Mouse (Mus musculus) midbrain, embryonic 16.5 days (tissue): Measurements from ENCODE around the gene Dhx9. TPM values are rescaled to one million over a fixed set of nuclear protein-coding genes. Genes with fewer than 3 reads are reported as not detected.
"Not testable (repeated sequence)": the region's sequence is repeated elsewhere in the genome, so short reads cannot be mapped to it uniquely, and the experiment has no call there.

Experiments
- ATAC-seq: fragments of 200-750 bp; cut with Nextera tagmentation; 2 replicates; pipeline ENCODE4 v1.8.0; 2017; ENCODE audit warnings: moderate TSS enrichment
- H3K27ac ChIP-seq: fragments of 300-500 bp; sonication (generic); 2 replicates; pipeline ENCODE4 v1.5.1; 2014; ENCODE audit warnings: mild to moderate bottlenecking, low read length, mixed read lengths
- H3K27me3 ChIP-seq: fragments of 300-500 bp; sonication (generic); 2 replicates; pipeline ENCODE4 v1.6.1; 2014; ENCODE audit warnings: low read depth, low read length, mixed read lengths; ENCODE audit not compliant: control insufficient read depth, insufficient read depth
- H3K36me3 ChIP-seq: fragments of 300-500 bp; sonication (generic); 2 replicates; pipeline ENCODE4 v1.6.1; 2014; ENCODE audit warnings: mild to moderate bottlenecking, low read length, moderate library complexity, mixed read lengths; ENCODE audit not compliant: control insufficient read depth, insufficient read depth
- H3K4me1 ChIP-seq: fragments of 300-500 bp; sonication (generic); 2 replicates; pipeline ENCODE4 v1.6.1; 2014; ENCODE audit warnings: mild to moderate bottlenecking, low read length, mixed read lengths; ENCODE audit not compliant: control insufficient read depth, insufficient read depth
- H3K4me2 ChIP-seq: fragments of 300-500 bp; sonication (generic); 2 replicates; pipeline ENCODE4 v1.6.1; 2014; ENCODE audit warnings: mild to moderate bottlenecking, low read length, mixed read lengths
- H3K4me3 ChIP-seq: fragments of 300-500 bp; sonication (generic); 2 replicates; pipeline ENCODE4 v1.5.1; 2014; ENCODE audit warnings: low read depth, mild to moderate bottlenecking, low read length, moderate library complexity, mixed read lengths
- H3K9ac ChIP-seq: fragments of 300-500 bp; sonication (generic); 2 replicates; pipeline ENCODE4 v1.6.1; 2014; ENCODE audit warnings: low read depth, low read length, mixed read lengths
- H3K9me3 ChIP-seq: fragments of 300-500 bp; sonication (generic); replicated peaks from 2 replicates; pipeline ENCODE4 v1.6.1; 2014; ENCODE audit warnings: mild to moderate bottlenecking, low read length, mixed read lengths; ENCODE audit not compliant: control insufficient read depth, poor library complexity, severe bottlenecking
- WGBS: fragments of 180-500 bp; shearing (Covaris S2); extraction: QIAGEN DNeasy Blood & Tissue Kit; methylation state at CpG from one replicate; pipeline ENCODE4 v1.1.7; 2014; 5-methylcytosine and 5-hydroxymethylcytosine counted together
- polyA plus RNA-seq: library from polyadenylated mRNA; unstranded; fragments of >200 nt; fragmentation: Nextera tagmentation; extraction: Ambion mirVana; gene quantifications from 2 replicates; pipeline ENCODE4 v1.2.1, GENCODE M21; 2015

The Dhx9 gene
- 22.1 and 29.5 TPM in 2 replicates for polyA plus RNA-seq

DNA sequence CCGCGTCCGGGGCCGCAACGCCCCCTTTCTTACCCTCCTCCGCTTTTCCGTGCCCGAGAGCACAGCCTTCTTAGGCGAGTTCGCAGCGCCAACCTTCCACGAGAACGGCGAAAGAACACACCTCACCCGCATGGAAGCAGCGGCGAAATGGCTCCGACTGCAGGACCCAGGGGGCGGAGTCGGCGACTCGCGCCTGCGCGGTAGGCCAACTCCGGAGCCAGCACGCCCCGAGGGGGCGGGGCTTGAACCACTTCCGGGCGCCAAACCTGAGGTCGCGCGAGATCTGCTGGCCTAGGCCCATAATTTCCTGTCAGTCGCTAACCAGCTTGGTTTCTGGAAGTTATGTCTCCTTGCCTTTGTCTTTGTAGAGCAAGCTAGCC lies at the start of gene Dhx9:
TSS of gene Dhx9 (minus strand) at position 161 of the 380 bp plus-strand sequence.
- Histone ChIP-seq H3K9ac (peak within 1 kb of the TSS; percentile 99), H3K4me2 (peak within 1 kb of the TSS; percentile 70), H3K36me3 (no peaks in the 10 kb centered on the region), H3K4me1 (peaks cover 23% of the 10 kb centered on the region), H3K9me3 (no peaks in the 10 kb centered on the region), H3K4me3 (peak within 1 kb of the TSS; percentile 99), H3K27ac (peak within 1 kb of the TSS; percentile 95), H3K27me3 (no peaks in the 10 kb centered on the region)
- WGBS: under 1% methylated on average over 35 of the region's 35 CpGs
- peak; percentile 92 for ATAC-seq

- peak; percentile 23; the same call in 1 of the 2 replicates for ATAC-seq
- Histone ChIP-seq H3K4me1 (peaks cover 15% of the 10 kb centered on the region), H3K36me3 (no peaks in the 10 kb centered on the region), H3K27me3 (no peaks in the 10 kb centered on the region), H3K4me3 (no peak overlapping the region), H3K9me3 (no peaks in the 10 kb centered on the region), H3K27ac (no peak overlapping the region; the same call in 1 of the 2 replicates), H3K9ac (no peak overlapping the region), H3K4me2 (no peak overlapping the region)
- 15% methylated on average over 9 of the region's 9 CpGs for WGBS
Observed at GRCm38 (mm10) chr1:153535611-153536010, 48.2 kb upstream of the Dhx9 start.

- H3K27ac ChIP-seq: peak overlapping the region; percentile 67
- not testable (repeated sequence) for H3K4me2 ChIP-seq, H3K9ac ChIP-seq, H3K27me3 ChIP-seq, ATAC-seq, H3K4me3 ChIP-seq, H3K9me3 ChIP-seq, H3K36me3 ChIP-seq
- WGBS: 97% methylated on average over 3 of the region's 3 CpGs
- peaks cover 12% of the 10 kb centered on the region for H3K4me1 ChIP-seq
Observed at GRCm38 (mm10) chr1:153532896-153533295, 45.4 kb upstream of the Dhx9 start.

- WGBS: 8% methylated on average over 12 of the region's 12 CpGs
- H3K27me3 ChIP-seq: no peaks in the 10 kb centered on the region
- peak; percentile 40; the same call in 1 of the 2 replicates for ATAC-seq
- H3K27ac ChIP-seq: peak overlapping the region; percentile 67
- peak overlapping the region; percentile 40 for H3K4me2 ChIP-seq
- H3K36me3 ChIP-seq: no peaks in the 10 kb centered on the region
- H3K9me3 ChIP-seq: no peaks in the 10 kb centered on the region
- no peak overlapping the region for H3K4me3 ChIP-seq
- 0 out of 2 replicates have a peak overlapping the region, but pooled peaks have one; percentile 43 for H3K9ac ChIP-seq
- peaks cover 12% of the 10 kb centered on the region for H3K4me1 ChIP-seq
Observed at GRCm38 (mm10) chr1:153532234-153532841, 44.9 kb upstream of the Dhx9 start.

DNA sequence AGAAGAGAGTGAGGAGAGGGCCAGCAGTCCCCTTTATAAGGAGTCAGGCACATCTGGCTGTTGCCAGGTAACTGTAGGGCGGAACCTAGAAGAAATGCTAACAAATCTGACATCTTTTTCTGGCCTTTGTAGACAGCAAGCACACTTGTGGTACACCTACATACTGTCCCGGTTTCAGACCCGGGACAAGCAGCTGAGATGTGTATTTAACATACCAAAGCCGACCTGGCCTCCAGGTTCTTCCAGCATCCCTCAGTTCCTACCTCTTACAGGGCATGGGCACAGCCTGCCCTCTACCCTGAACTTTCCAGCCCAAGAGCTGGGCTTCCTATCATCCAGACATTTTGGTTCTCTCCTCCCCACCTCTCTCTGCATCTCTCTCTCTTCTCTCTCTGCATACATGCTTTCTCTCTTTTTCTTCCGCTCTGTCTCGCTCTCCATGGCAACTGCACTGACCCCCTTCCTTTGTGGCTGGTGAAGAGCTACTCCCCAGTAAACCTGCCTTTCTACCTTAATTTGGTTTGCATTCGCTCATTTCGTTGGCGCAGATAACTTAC lies 44.3 kb upstream of the Dhx9 start:
- no peak overlapping the region for H3K9ac ChIP-seq
- H3K4me3 ChIP-seq: no peak overlapping the region
- WGBS: 12% methylated on average over 9 of the region's 9 CpGs
- no peaks in the 10 kb centered on the region for H3K9me3 ChIP-seq
- no peaks in the 10 kb centered on the region for H3K36me3 ChIP-seq
- peaks cover 12% of the 10 kb centered on the region for H3K4me1 ChIP-seq
- H3K27ac ChIP-seq: peak overlapping the region; percentile 67
- no peaks in the 10 kb centered on the region for H3K27me3 ChIP-seq
- ATAC-seq: peak; percentile 77
- H3K4me2 ChIP-seq: peak overlapping the region; percentile 40

DNA sequence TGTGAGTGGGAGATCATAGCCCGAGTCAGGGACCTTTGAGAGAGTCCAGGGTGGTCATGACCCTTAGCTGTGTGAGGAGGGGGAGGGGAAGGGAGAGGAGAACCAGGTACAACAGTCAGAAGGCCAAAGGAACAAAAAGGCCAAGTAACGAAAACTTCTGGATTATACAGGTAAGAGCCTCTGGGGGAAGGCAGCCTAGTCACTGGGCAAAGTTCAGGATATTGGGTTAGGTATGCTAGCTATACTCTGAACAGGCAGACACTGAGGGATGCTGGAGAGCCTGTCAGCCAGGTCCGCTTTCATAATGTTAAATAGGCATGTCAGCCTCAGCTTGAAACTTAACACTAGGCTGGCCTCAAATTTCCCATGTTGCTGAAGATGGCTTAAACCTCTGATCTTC lies 34.7 kb upstream of the Dhx9 start:
- H3K4me2 ChIP-seq: no peak overlapping the region
- WGBS: 69% methylated on average over 3 of the region's 3 CpGs

GRCm38 (mm10) chr1:153515368-153515767 lies 27.9 kb upstream of the Dhx9 start:
- Histone ChIP-seq H3K27ac (no peak overlapping the region), H3K36me3 (no peaks in the 10 kb centered on the region), H3K27me3 (no peaks in the 10 kb centered on the region), H3K4me3 (no peak overlapping the region), H3K9me3 (no peaks in the 10 kb centered on the region), H3K9ac (no peak overlapping the region), H3K4me1 (no peaks in the 10 kb centered on the region), H3K4me2 (no peak overlapping the region)
- ATAC-seq: no peak
- WGBS: 86% methylated on average over 12 of the region's 12 CpGs

More for the DNA sequence above, 34.7 kb upstream of the Dhx9 start:
- H3K9me3 ChIP-seq: no peaks in the 10 kb centered on the region
- H3K9ac ChIP-seq: no peak overlapping the region
- no peaks in the 10 kb centered on the region for H3K27me3 ChIP-seq
- H3K27ac ChIP-seq: no peak overlapping the region
- H3K36me3 ChIP-seq: no peaks in the 10 kb centered on the region
- no peak overlapping the region for H3K4me3 ChIP-seq
- no peaks in the 10 kb centered on the region for H3K4me1 ChIP-seq
- ATAC-seq: no peak

DNA sequence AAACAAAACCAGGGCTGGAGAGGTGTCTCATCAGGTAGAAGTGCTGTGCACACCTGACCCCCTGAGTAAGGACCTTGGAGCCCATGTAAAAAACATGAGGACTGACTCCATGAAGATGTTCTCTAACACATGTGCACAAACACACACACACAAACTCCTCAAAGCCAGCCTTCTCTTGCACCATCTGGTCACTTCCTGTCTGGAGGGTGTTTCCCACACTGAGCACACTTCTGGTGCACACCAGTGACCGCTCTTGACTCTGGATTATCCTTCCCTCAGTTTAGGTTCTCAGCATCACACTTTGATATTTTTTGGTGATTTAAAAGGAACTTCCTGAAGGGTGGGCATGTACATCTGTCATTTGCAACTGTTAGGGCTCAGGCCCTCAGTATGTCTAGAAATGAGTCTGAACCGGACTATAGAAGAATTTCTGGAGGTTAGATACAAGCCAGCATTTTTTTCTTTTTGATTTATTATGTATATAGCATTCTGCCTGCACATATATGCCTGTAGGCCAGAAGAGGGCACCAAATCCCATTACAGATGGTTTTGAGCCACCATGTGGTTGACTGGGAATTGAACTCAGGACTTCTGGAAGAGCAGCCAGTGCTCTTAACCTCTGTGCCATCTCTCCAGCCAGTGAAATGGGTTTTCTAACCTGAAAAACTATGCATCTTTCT lies 23.0 kb upstream of the Dhx9 start:
- H3K27ac ChIP-seq: no peak overlapping the region
- H3K27me3 ChIP-seq: no peaks in the 10 kb centered on the region
- WGBS: 63% methylated on average over 2 of the region's 2 CpGs
- no peaks in the 10 kb centered on the region for H3K9me3 ChIP-seq
- no peaks in the 10 kb centered on the region for H3K36me3 ChIP-seq
- H3K9ac ChIP-seq: no peak overlapping the region
- no peak overlapping the region for H3K4me2 ChIP-seq
- H3K4me3 ChIP-seq: no peak overlapping the region
- ATAC-seq: no peak
- H3K4me1 ChIP-seq: no peaks in the 10 kb centered on the region

- H3K27ac ChIP-seq, H3K36me3 ChIP-seq, H3K9me3 ChIP-seq, ATAC-seq, H3K4me1 ChIP-seq, H3K9ac ChIP-seq, H3K27me3 ChIP-seq, H3K4me3 ChIP-seq, H3K4me2 ChIP-seq: not testable (repeated sequence)
- WGBS: 63% methylated on average over 8 of the region's 8 CpGs
Observed at GRCm38 (mm10) chr1:153509569-153509968, 22.1 kb upstream of the Dhx9 start.
